In the genomic region with DNA sequence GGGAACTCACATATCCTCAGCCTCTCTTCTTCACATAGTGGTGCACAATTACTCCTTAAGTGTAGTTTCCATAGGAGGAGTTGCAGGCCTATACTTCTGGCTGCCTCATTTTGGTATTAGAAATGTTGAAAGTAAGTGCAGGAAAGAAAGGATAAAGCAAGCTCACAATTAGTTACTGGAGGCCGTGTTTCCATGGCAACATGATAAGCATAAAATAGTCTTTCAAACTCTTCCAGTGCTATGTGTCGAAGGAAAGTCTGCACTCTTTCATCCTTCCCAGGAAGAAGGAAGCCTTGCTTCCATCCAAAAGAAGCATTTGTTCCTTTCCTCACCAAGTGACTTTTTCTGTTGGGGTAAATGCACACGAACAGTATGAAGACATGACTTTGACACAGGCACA, we compare ENCODE assay signal across 25 mouse cellular contexts.
A peak's percentile ranks its signal among the peaks of the same experiment; 100 is the strongest.
DNase-seq lines count a peak whose midpoint lies in the region; ATAC-seq and TF ChIP-seq lines count a peak whose summit lies in the region.
"Had no signal": no experiment of that assay in that cellular context is flagged by ENCODE, and none has a peak within 500 bp of the region (broad histone marks: within the 10 kb centered on the region; RNA-seq: fewer than 3 reads in every experiment).

No protein-coding gene starts in this region.

- H3K9ac ChIP-seq in forebrain, postnatal 0 days, result no peak overlapping the region
- no peak overlapping the region for H3K9ac ChIP-seq in forebrain, embryonic 11.5 days (ENCODE audit: low read length)
- no peak overlapping the region for H3K9ac ChIP-seq in midbrain, embryonic 14.5 days (replicated peaks; ENCODE audit: low read length)
- H3K9ac ChIP-seq in midbrain, embryonic 11.5 days (ENCODE audit: low read length), result no peak overlapping the region
- H3K9ac ChIP-seq: heart, embryonic 12.5 days; hindbrain, embryonic 12.5 days; intestine, embryonic 15.5 days; kidney, embryonic 15.5 days; limb, embryonic 13.5 days; liver, embryonic 12.5 days; neural tube, embryonic 15.5 days; stomach, embryonic 15.5 days had no signal

- peak; percentile 22 for DNase-seq in embryo, embryonic 10 days (ENCODE audit: low spot score)
- DNase-seq in embryo, embryonic 9.5 days (ENCODE audit: extremely low spot score), result no peak
- DNase-seq in forebrain, postnatal 0 days, result peak; percentile 62
- no peak for DNase-seq in forebrain, embryonic 11.5 days (ENCODE audit: low spot score)
- peak; percentile 69 for DNase-seq in midbrain, embryonic 14.5 days
- no peak for DNase-seq in midbrain, embryonic 11.5 days (ENCODE audit: low spot score, missing footprints)
- DNase-seq in cerebellum, adult 11 months, result no peak
- DNase-seq: adrenal gland, postnatal 10 days; cerebellum, adult 11-12 months; cerebellum, postnatal 10 days; gastrocnemius, postnatal 25 days; heart, adult 18-20 months; kidney, postnatal 36 days; layer of hippocampus, postnatal 36 days; lung, adult 18-20 months; lung, postnatal 10 days; thymus, postnatal 25 days had no signal

- no peak for TF ChIP-seq CTCF in forebrain, postnatal 0 days (IDR thresholded peaks at IDR 0.05; ENCODE audit: low read depth)

- H3K27me3 ChIP-seq in forebrain, postnatal 0 days (ENCODE audit: insufficient read depth, low read length), result no peaks in the 10 kb centered on the region
- H3K27me3 ChIP-seq in forebrain, embryonic 11.5 days (ENCODE audit: control insufficient read depth, insufficient read depth, low read length), result no peaks in the 10 kb centered on the region
- H3K27me3 ChIP-seq in midbrain, embryonic 14.5 days (ENCODE audit: control insufficient read depth, insufficient read depth, low read length), result no peaks in the 10 kb centered on the region
- no peaks in the 10 kb centered on the region for H3K27me3 ChIP-seq in midbrain, embryonic 11.5 days (ENCODE audit: control insufficient read depth, insufficient read depth, low read length)
- H3K27me3 ChIP-seq: heart, embryonic 12.5 days; hindbrain, embryonic 12.5 days; intestine, embryonic 15.5 days; kidney, embryonic 15.5 days; limb, embryonic 13.5 days; liver, embryonic 12.5 days; neural tube, embryonic 15.5 days; stomach, embryonic 15.5 days had no signal

- H3K4me1 ChIP-seq in forebrain, postnatal 0 days (ENCODE audit: insufficient read depth), result 0 out of 2 replicates have a peak, but pooled peaks cover 4% of the 10 kb centered on the region
- no peaks in the 10 kb centered on the region for H3K4me1 ChIP-seq in forebrain, embryonic 11.5 days (replicated peaks; ENCODE audit: control insufficient read depth, insufficient read depth, low read length)
- peaks cover 13% of the 10 kb centered on the region; the same call in 1 of the 2 replicates for H3K4me1 ChIP-seq in midbrain, embryonic 14.5 days (ENCODE audit: control insufficient read depth, insufficient read depth, low read length)
- H3K4me1 ChIP-seq in midbrain, embryonic 11.5 days (ENCODE audit: control insufficient read depth, insufficient read depth, low read length), result no peaks in the 10 kb centered on the region
- H3K4me1 ChIP-seq: heart, embryonic 12.5 days; hindbrain, embryonic 12.5 days; intestine, embryonic 15.5 days; kidney, embryonic 15.5 days; limb, embryonic 13.5 days; liver, embryonic 12.5 days; stomach, embryonic 15.5 days had no signal

- 28% methylated on average over 3 of the region's 3 CpGs for WGBS in forebrain, postnatal 0 days
- WGBS in forebrain, embryonic 11.5 days, result 51% methylated on average over 3 of the region's 3 CpGs
- WGBS in midbrain, embryonic 14.5 days, result 18% methylated on average over 3 of the region's 3 CpGs
- 42% methylated on average over 3 of the region's 3 CpGs for WGBS in midbrain, embryonic 11.5 days

- no peak overlapping the region for H3K4me3 ChIP-seq in forebrain, postnatal 0 days (ENCODE audit: low read depth, low read length)
- no peak overlapping the region for H3K4me3 ChIP-seq in forebrain, embryonic 11.5 days (ENCODE audit: low read depth, low read length)
- H3K4me3 ChIP-seq in midbrain, embryonic 14.5 days (replicated peaks; ENCODE audit: low read depth, low read length), result no peak overlapping the region
- no peak overlapping the region for H3K4me3 ChIP-seq in midbrain, embryonic 11.5 days (ENCODE audit: low read depth, low read length)
- H3K4me3 ChIP-seq: heart, embryonic 12.5 days; hindbrain, embryonic 12.5 days; intestine, embryonic 15.5 days; kidney, embryonic 15.5 days; limb, embryonic 13.5 days; liver, embryonic 12.5 days; neural tube, embryonic 15.5 days; stomach, embryonic 15.5 days had no signal

- H3K27ac ChIP-seq in forebrain, postnatal 0 days (ENCODE audit: low read depth, low read length), result no peak overlapping the region
- no peak overlapping the region for H3K27ac ChIP-seq in forebrain, embryonic 11.5 days (ENCODE audit: low read depth, low read length)
- no peak overlapping the region for H3K27ac ChIP-seq in midbrain, embryonic 14.5 days (replicated peaks; ENCODE audit: low read depth, low read length)
- H3K27ac ChIP-seq in midbrain, embryonic 11.5 days (ENCODE audit: low read depth, low read length), result no peak overlapping the region
- H3K27ac ChIP-seq: hindbrain, embryonic 12.5 days; intestine, embryonic 15.5 days; kidney, embryonic 15.5 days; limb, embryonic 13.5 days; liver, embryonic 12.5 days; neural tube, embryonic 15.5 days; stomach, embryonic 15.5 days had no signal

- H3K36me3 ChIP-seq in forebrain, postnatal 0 days (ENCODE audit: insufficient read depth), result no peaks in the 10 kb centered on the region
- no peaks in the 10 kb centered on the region for H3K36me3 ChIP-seq in forebrain, embryonic 11.5 days (ENCODE audit: control insufficient read depth, insufficient read depth, low read length)
- no peaks in the 10 kb centered on the region for H3K36me3 ChIP-seq in midbrain, embryonic 14.5 days (ENCODE audit: control insufficient read depth, insufficient read depth, low read length)
- no peaks in the 10 kb centered on the region for H3K36me3 ChIP-seq in midbrain, embryonic 11.5 days (ENCODE audit: control insufficient read depth, insufficient read depth, low read length)
- H3K36me3 ChIP-seq: heart, embryonic 12.5 days; hindbrain, embryonic 12.5 days; intestine, embryonic 15.5 days; kidney, embryonic 15.5 days; limb, embryonic 13.5 days; liver, embryonic 12.5 days; neural tube, embryonic 15.5 days; stomach, embryonic 15.5 days had no signal

- peak; percentile 50; the same call in 1 of the 2 replicates for ATAC-seq in forebrain, postnatal 0 days
- no peak for ATAC-seq in forebrain, embryonic 11.5 days (replicated peaks; ENCODE audit: low FRiP score)
- ATAC-seq in midbrain, embryonic 14.5 days (ENCODE audit: low FRiP score, low TSS enrichment), result no peak
- ATAC-seq in midbrain, embryonic 11.5 days (ENCODE audit: low FRiP score), result no peak
- ATAC-seq: intestine, embryonic 15.5 days; liver, embryonic 12.5 days had no signal

- H3K9me3 ChIP-seq in forebrain, postnatal 0 days (ENCODE audit: low read length), result no peaks in the 10 kb centered on the region
- no peaks in the 10 kb centered on the region for H3K9me3 ChIP-seq in forebrain, embryonic 11.5 days (ENCODE audit: control insufficient read depth, low read length)
- no peaks in the 10 kb centered on the region for H3K9me3 ChIP-seq in midbrain, embryonic 14.5 days (ENCODE audit: control insufficient read depth, low read length)
- H3K9me3 ChIP-seq in midbrain, embryonic 11.5 days (ENCODE audit: control insufficient read depth, low read length), result no peaks in the 10 kb centered on the region
- H3K9me3 ChIP-seq: heart, embryonic 12.5 days; hindbrain, embryonic 12.5 days; intestine, embryonic 15.5 days; kidney, embryonic 15.5 days; limb, embryonic 13.5 days; liver, embryonic 12.5 days; neural tube, embryonic 15.5 days; stomach, embryonic 15.5 days had no signal

- H3K4me2 ChIP-seq in forebrain, postnatal 0 days (ENCODE audit: low read depth), result no peak overlapping the region
- H3K4me2 ChIP-seq in forebrain, embryonic 11.5 days (ENCODE audit: low read depth, low read length, severe bottlenecking), result no peak overlapping the region
- H3K4me2 ChIP-seq in midbrain, embryonic 14.5 days (ENCODE audit: low read length), result no peak overlapping the region
- H3K4me2 ChIP-seq in midbrain, embryonic 11.5 days, result no peak overlapping the region
- H3K4me2 ChIP-seq: heart, embryonic 12.5 days; hindbrain, embryonic 12.5 days; intestine, embryonic 15.5 days; kidney, embryonic 15.5 days; limb, embryonic 13.5 days; liver, embryonic 12.5 days; neural tube, embryonic 15.5 days; stomach, embryonic 15.5 days had no signal

Comparison
In these comparisons a context has a peak if more than half of its experiments do, and no peak if none do; other contexts are left out.
1. DNase-seq: peak in embryo, embryonic 10 days (single experiment), forebrain, postnatal 0 days (single experiment) and midbrain, embryonic 14.5 days (single experiment); none in embryo, embryonic 9.5 days (single experiment), forebrain, embryonic 11.5 days (single experiment), midbrain, embryonic 11.5 days (single experiment) and cerebellum, adult 11 months (single experiment).